Mouse (Mus musculus) embryonic facial prominence, embryonic 10.5 days (tissue): ENCODE measurements around the gene Notch1. TPM values are rescaled to one million over a fixed set of nuclear protein-coding genes. Genes with fewer than 3 reads are reported as not detected.

Experiments used
- DNase-seq: peaks from one replicate; pipeline ENCODE4 v3.0.0-alpha.2; 2017; ENCODE audit warnings: low spot score
- H3K27ac ChIP-seq: fragments of 300-500 bp; sonication (generic); replicated peaks from 2 replicates; pipeline ENCODE4 v1.5.1; 2016; ENCODE audit warnings: mild to moderate bottlenecking
- H3K27me3 ChIP-seq: fragments of 300-500 bp; sonication (generic); replicated peaks from 2 replicates; pipeline ENCODE4 v1.6.1; 2016; ENCODE audit warnings: low read depth, mild to moderate bottlenecking; ENCODE audit not compliant: poor library complexity, severe bottlenecking
- H3K36me3 ChIP-seq: fragments of 300-500 bp; sonication (generic); replicated peaks from 2 replicates; pipeline ENCODE4 v1.6.1; 2016; ENCODE audit warnings: mild to moderate bottlenecking, moderate library complexity
- H3K4me1 ChIP-seq: fragments of 300-500 bp; sonication (generic); 2 replicates; pipeline ENCODE4 v1.6.1; 2016
- H3K4me3 ChIP-seq: fragments of 300-500 bp; sonication (generic); 2 replicates; pipeline ENCODE4 v1.5.1; 2016; ENCODE audit warnings: mild to moderate bottlenecking, moderate library complexity
- H3K9me3 ChIP-seq: fragments of 300-500 bp; sonication (generic); 2 replicates; pipeline ENCODE4 v1.6.1; 2016; ENCODE audit warnings: mild to moderate bottlenecking
- WGBS: fragments of 180-500 bp; shearing (Covaris S2); methylation state at CpG from one replicate; pipeline ENCODE4 v1.1.7; 2016; 5-methylcytosine and 5-hydroxymethylcytosine counted together
- polyA plus RNA-seq: library from polyadenylated mRNA; unstranded; fragments of >200 nt; fragmentation: Nextera tagmentation; extraction: Ambion mirVana; gene quantifications from 2 replicates; pipeline ENCODE4 v1.2.1, GENCODE M21; 2016

Notch1 gene
- polyA plus RNA-seq, 1 experiment from 2014 or later = 17.1 TPM

DNA sequence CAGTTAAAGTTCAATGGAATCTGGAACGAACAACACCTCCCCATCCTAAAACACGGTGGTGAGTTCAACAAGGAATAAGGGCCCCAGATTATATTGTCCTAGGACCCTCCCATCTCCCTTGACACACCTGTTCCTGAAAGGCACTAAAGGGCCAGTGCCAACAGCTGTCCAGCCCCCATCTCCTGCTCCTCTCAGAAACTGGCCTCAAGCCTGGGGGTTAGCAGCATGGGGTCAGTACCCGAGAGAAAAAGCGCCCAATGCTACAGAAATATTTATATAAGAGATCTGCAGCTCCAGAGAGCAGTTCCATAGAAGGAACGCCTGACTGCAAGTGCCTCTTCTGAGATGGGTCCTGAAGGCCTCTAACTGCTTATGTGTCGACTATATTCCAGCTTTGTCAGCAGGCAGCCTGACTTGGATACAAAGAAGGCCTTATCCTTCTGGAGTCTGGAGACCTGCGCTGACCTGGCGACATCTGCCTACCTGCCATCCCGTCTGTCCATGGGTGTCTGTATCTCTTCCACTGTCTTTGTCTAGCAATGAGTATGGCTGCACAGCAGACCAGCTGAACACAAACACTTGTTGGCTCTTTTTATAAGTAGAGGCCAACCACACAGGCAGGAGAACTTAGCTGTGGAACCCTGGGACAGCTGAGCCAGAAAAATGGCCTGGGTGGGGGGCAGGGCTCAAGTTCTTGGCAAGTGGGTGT is 11.5 kb downstream of the Notch1 start:
- 70% methylated on average over 9 of the region's 9 CpGs for WGBS
- no peaks in the 10 kb centered on the region for H3K9me3 ChIP-seq
- peaks cover 63% of the 10 kb centered on the region for H3K27me3 ChIP-seq
- peak overlapping the region; percentile 90; the same call in 1 of the 2 replicates for H3K27ac ChIP-seq
- peaks cover 6% of the 10 kb centered on the region for H3K36me3 ChIP-seq
- peaks cover 98% of the 10 kb centered on the region for H3K4me1 ChIP-seq
- no peak for DNase-seq
- peak overlapping the region; percentile 86; the same call in 1 of the 2 replicates for H3K4me3 ChIP-seq

DNA sequence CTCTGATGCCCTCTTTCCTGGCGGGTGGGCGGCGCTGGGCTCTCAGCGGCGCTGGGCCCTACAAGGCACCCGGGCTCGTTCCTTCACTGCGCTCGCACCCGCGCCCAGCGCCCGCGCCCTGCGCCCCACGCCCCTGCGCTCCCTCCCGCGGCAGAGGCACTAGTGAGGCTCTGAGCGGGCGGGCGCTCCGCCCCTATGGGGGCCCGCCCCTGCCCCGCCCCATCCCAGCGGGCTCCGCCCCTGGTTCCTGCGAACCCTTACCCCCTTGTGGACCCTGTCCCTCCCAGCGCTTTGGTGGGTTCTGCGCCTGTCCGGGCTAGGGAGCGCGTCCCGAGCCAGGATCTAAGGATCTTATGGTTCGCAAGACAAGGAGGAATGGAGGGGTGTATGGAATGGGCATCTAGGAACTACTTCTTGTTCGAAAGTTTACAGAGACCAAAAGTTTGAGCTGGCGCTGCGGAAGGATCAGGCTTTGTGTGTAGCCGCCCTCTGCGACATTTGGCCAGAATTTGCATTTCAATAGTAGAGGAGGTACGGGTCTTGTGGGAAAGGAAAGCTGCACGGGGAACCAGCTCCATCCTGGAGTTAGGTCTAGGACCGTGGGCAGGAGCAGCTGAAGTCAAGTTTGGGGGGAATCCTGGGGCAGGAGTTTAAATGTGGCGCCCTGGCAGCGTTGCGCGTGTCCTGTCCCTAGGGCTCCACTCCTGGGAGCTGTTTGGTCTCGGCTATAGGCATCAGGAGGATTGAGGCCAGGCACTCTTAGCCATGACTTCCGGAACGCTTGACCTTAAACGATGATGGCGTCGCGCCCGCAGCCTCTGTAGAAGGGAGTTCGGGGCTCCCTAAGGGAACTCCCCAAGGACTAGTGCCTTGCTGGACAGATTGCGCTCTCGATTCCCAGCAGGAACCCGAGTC is 12.5 kb downstream of the Notch1 start:
- DNase-seq = peak; percentile 92
- H3K4me3 ChIP-seq = peak overlapping the region; percentile 86
- H3K27me3 ChIP-seq = peaks cover 73% of the 10 kb centered on the region
- H3K4me1 ChIP-seq = peaks cover 98% of the 10 kb centered on the region
- 1% methylated on average over 59 of the region's 59 CpGs for WGBS
- H3K27ac ChIP-seq = peak overlapping the region; percentile 90
- H3K9me3 ChIP-seq = no peaks in the 10 kb centered on the region
- H3K36me3 ChIP-seq = peaks cover 16% of the 10 kb centered on the region

DNA sequence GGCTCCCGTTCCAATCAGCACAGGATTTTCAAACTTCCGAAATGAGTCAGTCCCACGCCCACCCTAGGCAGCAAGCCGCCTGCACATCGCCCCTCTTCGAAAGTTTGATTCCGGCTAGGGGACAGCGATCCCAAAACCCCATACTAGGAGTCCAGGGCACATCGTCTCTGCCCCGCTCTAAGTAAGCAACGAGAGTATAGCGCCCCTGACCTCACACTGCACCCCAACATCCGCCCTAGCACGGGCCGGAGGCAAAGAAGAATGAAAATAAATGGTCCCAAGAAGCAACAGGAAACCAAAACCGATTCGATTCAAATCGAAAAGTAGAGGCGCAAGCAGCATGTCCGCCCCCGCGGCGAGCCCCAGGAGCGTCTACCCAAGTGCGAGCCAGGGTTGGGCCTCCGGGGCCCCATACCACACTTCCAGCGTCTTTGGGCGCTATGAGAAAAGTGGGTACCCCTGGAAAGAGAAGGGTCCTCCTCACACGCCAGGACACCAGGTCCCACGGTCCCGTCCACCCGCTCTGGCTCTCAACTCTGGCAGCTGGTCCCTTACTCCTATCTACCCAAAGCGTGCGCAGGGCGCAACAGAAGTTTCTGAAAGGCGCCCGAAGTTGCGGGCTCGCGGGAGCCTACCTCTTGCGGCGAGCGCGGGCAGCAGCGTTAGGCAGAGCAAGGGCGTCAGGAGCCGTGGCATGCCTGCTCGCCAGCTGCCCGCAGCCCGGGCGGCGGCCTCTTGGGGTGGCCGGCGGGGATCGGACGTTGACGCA is 13.4 kb downstream of the Notch1 start:
- no peaks in the 10 kb centered on the region for H3K9me3 ChIP-seq
- H3K27ac ChIP-seq = peak overlapping the region; percentile 90
- WGBS = under 1% methylated on average over 57 of the region's 57 CpGs
- peaks cover 74% of the 10 kb centered on the region for H3K27me3 ChIP-seq
- peaks cover 24% of the 10 kb centered on the region for H3K36me3 ChIP-seq
- peak overlapping the region; percentile 86 for H3K4me3 ChIP-seq
- peak; percentile 54 for DNase-seq
- H3K4me1 ChIP-seq = peaks cover 98% of the 10 kb centered on the region

DNA sequence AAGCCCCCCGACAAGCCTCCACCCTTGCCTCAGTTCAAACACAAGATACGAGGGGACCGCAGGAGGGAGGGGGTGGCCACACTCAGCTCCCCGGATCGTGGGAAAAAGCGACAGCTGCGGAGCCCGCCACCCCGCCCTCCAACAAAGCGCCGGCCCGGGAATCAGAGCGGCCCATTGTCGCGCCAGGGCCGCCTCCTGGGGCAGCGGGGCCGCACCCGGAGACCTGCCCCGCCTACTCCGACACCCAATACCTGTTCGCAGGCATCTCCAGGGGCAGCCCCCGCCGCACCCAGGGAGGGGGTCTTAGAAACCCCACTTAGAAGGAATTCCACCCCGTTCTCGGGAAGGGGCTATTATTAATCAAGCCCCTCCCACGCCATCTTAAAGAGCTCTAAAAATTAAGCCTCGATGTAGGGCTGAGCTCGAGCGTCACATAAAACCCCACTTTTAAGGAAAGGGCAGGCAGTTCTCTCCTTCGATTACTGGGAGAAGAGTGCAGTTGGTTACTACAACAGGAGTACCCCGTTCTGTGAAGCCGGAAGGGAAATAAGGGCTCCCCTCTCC is 14.1 kb downstream of the Notch1 start:
- H3K9me3 ChIP-seq = no peaks in the 10 kb centered on the region
- peaks cover 98% of the 10 kb centered on the region for H3K4me1 ChIP-seq
- WGBS = under 1% methylated on average over 33 of the region's 33 CpGs
- peaks cover 31% of the 10 kb centered on the region for H3K36me3 ChIP-seq
- peak overlapping the region; percentile 86 for H3K4me3 ChIP-seq
- H3K27ac ChIP-seq = peak overlapping the region; percentile 90
- H3K27me3 ChIP-seq = peaks cover 74% of the 10 kb centered on the region
- DNase-seq = peak; percentile 75

DNA sequence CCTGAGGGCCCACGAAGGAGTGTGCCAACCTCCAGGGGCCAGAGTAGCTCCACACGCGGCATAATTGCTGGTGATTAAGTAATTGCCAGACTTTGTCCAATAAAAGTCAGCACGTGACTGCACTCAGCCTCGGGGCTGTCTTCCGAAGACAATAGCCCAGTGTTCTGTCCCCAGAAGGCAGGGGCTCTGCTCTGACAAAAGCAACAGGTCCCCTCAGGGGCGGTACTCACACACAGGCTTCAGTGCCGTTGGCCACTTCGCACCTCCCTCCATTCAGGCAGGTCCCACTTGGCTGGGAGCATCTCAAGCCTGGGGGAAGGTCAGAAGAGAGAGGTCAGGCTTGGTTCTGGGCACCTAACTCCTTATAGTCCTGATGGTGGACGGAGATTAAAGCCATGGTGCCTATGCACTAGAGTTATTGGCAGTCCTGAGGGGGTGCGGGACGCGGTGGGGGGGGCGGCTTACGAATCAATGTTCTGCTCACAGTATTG is 14.8 kb downstream of the Notch1 start:
- Histone ChIP-seq H3K4me1 (peaks cover 98% of the 10 kb centered on the region), H3K27me3 (peaks cover 74% of the 10 kb centered on the region), H3K27ac (peak overlapping the region; percentile 90), H3K9me3 (no peaks in the 10 kb centered on the region), H3K36me3 (peaks cover 38% of the 10 kb centered on the region), H3K4me3 (peak overlapping the region; percentile 86)
- DNase-seq = peak; percentile 78
- 1% methylated on average over 15 of the region's 15 CpGs for WGBS

DNA sequence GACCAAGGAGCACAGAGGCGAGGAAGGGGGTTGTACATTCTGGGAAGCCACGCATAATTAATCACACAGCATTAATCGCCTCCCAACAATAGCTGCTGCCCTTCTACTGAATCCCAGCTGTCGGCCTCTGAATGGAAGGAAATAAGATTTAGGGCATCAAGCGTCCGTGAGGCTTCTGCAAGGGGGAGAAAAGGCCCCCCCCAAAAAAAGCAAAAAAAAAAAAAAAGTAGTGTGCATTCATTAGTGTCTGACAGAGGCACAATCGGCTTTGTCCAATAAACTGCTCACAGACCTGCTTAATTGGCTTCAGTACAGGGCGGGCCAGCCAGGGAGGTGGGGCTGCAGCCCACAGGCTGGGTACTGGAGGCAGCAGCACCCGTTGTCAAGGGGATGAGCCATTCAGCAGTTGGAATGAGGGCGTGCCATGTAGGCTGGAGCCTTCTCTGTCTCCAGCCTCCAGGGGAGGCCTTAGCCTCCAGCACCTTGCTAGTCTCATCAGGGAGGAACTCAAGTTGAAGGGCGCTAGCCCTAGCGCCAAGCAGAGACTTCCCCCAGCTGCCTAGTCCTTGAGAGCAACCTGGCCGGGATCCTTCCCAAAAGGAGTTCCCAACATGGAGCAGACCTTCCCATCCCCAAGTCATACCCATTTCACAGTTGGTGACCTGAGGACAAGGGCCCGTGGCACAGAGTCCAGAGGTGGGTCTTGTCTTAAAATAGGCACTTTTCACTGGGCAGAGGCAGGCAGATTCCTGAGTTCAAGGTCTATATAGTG is 15.7 kb downstream of the Notch1 start:
- DNase-seq = peak; percentile 79
- peak overlapping the region; percentile 86 for H3K4me3 ChIP-seq
- no peaks in the 10 kb centered on the region for H3K9me3 ChIP-seq
- 18% methylated on average over 14 of the region's 14 CpGs for WGBS
- H3K27me3 ChIP-seq = peaks cover 65% of the 10 kb centered on the region
- peaks cover 98% of the 10 kb centered on the region for H3K4me1 ChIP-seq
- peaks cover 46% of the 10 kb centered on the region for H3K36me3 ChIP-seq
- peak overlapping the region; percentile 90 for H3K27ac ChIP-seq

DNA sequence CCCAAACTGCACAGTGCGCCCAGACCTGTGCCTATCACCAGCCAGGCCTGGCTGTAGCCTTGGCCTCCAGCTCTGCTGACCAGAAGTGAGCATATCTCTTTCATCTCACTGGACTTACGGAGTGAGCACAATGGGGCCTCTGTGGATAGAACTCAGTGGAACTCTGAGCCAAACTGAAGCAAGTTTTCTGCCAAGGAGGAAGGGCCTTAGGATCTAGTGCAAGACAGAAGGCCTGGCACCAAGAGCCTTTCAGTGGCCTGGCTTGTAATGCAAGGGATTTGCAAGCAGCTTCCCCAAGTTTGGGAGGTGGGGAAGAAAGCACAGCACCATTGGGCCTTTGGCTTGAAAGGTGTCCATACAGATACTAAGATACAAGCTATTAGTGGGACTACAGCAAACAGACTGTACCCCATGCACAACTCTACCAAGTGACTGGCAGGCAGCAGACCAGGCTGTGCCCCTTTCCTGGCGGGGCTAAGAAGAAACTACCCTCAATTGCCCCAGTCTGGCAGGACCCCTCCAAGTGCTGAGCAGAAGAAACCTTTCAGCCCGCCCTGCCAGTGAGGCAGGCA is 16.4 kb downstream of the Notch1 start:
- WGBS = 52% methylated on average over 4 of the region's 4 CpGs
- Histone ChIP-seq H3K4me3 (peak overlapping the region; percentile 86), H3K27me3 (peaks cover 58% of the 10 kb centered on the region), H3K9me3 (no peaks in the 10 kb centered on the region), H3K4me1 (peaks cover 98% of the 10 kb centered on the region), H3K27ac (peak overlapping the region; percentile 90), H3K36me3 (peaks cover 52% of the 10 kb centered on the region)
- DNase-seq = no peak

DNA sequence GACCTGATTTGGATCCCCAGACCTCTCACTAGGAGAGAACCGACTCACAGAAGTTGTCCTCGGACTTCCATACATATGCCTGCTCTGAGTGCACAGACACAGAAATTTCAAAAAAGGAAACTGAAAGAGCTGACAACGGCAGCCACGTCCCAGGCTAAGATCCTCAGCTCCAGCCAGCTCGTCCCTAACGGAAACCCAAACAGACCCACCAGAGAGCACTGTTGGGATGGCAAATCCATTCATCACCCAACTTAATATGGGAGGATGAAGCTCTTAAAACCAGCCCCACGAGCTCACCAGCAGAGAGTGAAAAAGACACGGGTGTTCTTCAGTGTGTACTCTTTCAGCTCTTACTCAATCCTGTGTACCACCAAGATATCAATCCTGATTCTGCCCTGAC is 17.8 kb downstream of the Notch1 start:
- peaks cover 46% of the 10 kb centered on the region for H3K27me3 ChIP-seq
- WGBS = 83% methylated on average over 8 of the region's 8 CpGs
- H3K36me3 ChIP-seq = peaks cover 60% of the 10 kb centered on the region
- H3K4me3 ChIP-seq = 0 out of 2 replicates have a peak overlapping the region, but pooled peaks have one; percentile 17
- H3K27ac ChIP-seq = peak overlapping the region; percentile 46; the same call in 1 of the 2 replicates
- no peaks in the 10 kb centered on the region for H3K9me3 ChIP-seq
- no peak for DNase-seq
- H3K4me1 ChIP-seq = peaks cover 99% of the 10 kb centered on the region

DNA sequence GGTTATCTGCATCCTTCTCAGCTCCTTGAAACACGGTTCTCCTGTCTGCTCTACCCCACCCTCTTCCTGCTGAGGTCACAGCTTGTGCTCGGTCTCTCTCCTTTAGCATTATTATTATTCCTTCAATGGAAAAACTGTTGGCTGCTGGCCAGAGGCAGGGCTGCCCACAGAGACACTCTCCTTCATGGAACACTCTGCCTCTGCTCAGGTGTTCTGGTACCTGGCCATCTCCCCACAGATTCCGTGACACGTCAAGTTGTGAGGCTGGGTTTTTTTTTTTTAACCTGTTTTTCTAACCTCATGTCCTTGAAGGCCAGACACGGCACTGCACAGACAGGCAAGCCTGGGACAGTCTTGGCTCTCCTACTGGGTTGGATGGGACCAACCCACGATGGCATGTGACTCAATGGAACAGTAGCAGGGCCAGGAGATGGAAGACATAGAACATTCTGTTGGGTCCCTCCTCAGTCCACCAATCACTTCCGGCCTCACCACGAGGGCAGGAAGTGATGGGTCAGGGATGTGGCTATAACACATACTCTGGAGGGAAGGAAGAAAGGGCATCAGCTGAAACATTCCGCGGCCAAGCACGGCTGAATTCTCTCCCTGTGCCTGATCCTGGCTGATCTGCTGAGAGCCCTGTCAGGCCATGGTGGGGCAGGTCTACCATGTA is 18.5 kb downstream of the Notch1 start:
- Histone ChIP-seq H3K4me3 (no peak overlapping the region), H3K27me3 (peaks cover 39% of the 10 kb centered on the region), H3K36me3 (peaks cover 60% of the 10 kb centered on the region), H3K4me1 (peaks cover 99% of the 10 kb centered on the region), H3K9me3 (no peaks in the 10 kb centered on the region), H3K27ac (peak overlapping the region; percentile 46; the same call in 1 of the 2 replicates)
- 77% methylated on average over 11 of the region's 11 CpGs for WGBS
- no peak for DNase-seq

DNA sequence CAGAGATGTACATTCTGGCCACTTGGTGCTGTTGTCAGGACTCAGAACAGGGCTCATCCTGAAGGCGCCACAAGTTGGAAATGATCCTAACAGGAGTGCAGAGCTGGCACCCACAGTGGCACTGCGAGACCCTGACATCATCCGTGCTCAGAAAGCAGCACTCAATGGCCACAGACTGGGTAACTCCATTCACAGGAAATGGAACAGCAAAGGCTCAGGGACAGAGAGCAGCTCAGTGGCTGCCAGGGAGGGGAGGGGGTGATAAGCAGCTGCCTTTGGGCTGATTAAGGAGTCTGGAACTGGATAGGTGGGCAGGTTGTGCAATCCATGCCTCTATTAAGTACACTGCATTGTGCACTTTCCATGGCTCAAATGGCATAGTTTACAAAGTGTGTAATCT is 20.0 kb downstream of the Notch1 start:
- H3K9me3 ChIP-seq = no peaks in the 10 kb centered on the region
- H3K27me3 ChIP-seq = peaks cover 23% of the 10 kb centered on the region
- no peak for DNase-seq
- H3K27ac ChIP-seq = 0 out of 2 replicates have a peak overlapping the region, but pooled peaks have one; percentile 88
- 85% methylated on average over 3 of the region's 3 CpGs for WGBS
- H3K4me1 ChIP-seq = peaks cover 100% of the 10 kb centered on the region
- no peak overlapping the region for H3K4me3 ChIP-seq
- H3K36me3 ChIP-seq = peaks cover 63% of the 10 kb centered on the region
